Mouse (Mus musculus): ENCODE results near the gene Gm21440. TPM values are rescaled to one million over a fixed set of nuclear protein-coding genes. Genes with fewer than 3 reads are reported as not detected.
"Not testable (repeated sequence)": the region's sequence is repeated elsewhere in the genome, so short reads cannot be mapped to it uniquely, and the experiment has no call there.

Gene Gm21440
- polyA plus RNA-seq (2012; fragmentation: generic; extraction: Trizol) = not detected
- long read RNA-seq, experiment 1 = 0 reads
- long read RNA-seq, experiment 2 = 0 reads

DNA sequence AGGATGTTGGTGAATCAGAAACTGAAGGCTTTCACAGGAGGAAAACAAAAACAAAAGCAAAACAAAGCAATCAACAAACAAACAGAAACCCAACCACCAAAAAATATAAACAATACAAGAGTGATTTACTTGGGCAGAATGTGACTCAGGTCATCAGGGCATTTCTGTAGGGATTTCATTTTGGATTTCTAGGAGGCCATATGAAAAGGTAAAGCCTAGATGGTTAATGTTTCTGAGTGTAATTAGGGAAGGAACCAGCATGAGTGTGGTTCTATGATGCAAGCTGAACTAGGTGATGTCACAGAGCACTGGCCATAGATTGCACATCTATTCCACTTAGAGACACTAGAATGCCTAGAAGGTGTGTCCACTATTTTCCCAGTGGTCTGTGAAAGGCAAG lies at the start of gene Gm21440, which contains the start of gene Gm21454:
Gene Gm21440 (plus strand): TSS at position 301 of the 400 bp plus-strand sequence.
Gene Gm21454 (plus strand): TSS at position 352 of the 400 bp plus-strand sequence.
- not testable (repeated sequence) for H3K4me3 ChIP-seq (ENCODE audit: insufficient read depth, poor library complexity, severe bottlenecking); H3K36me3 ChIP-seq (ENCODE audit: control insufficient read depth, insufficient read depth); H3K27me3 ChIP-seq (ENCODE audit: control insufficient read depth, insufficient read depth, insufficient read length); H3K79me2 ChIP-seq (ENCODE audit: control insufficient read depth, insufficient read depth); H3ac ChIP-seq (ENCODE audit: control insufficient read depth, insufficient read length, low read depth); H3K79me3 ChIP-seq (ENCODE audit: low read depth)

DNA sequence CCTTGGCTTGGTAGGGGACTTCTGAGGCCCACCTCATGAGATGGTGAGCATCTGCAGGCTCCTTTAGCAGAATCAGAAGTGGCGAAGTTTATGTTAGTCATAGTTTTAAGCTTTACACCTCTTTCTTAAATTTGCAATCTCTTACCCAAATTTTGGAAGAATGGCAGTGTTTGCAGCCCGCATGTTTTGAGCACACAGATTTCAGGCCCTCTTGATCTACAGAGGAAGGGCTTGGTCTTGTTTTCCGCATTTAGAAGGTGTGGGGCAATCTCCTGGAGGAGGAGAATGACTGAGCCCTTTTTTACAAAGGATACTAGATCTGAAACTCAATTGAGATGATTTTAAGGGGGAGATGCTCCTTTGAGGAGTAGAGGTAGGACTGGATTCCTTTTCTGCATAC lies 28.4 kb upstream of the Gm21440 start, which contains the start of gene Gm21828:
Gene Gm21828 (minus strand): TSS at position 101 of the 400 bp plus-strand sequence.
- not testable (repeated sequence) for H3ac ChIP-seq (ENCODE audit: control insufficient read depth, insufficient read length, low read depth); H3K79me3 ChIP-seq (ENCODE audit: low read depth); H3K4me3 ChIP-seq (ENCODE audit: insufficient read depth, poor library complexity, severe bottlenecking); H3K79me2 ChIP-seq (ENCODE audit: control insufficient read depth, insufficient read depth); H3K36me3 ChIP-seq (ENCODE audit: control insufficient read depth, insufficient read depth); H3K27me3 ChIP-seq (ENCODE audit: control insufficient read depth, insufficient read depth, insufficient read length)

Other genes with a start within 250 kb of the Gm21440 start
- gene Gm20807, start 209.5 kb upstream of the Gm21440 start, polyA plus RNA-seq (2012; fragmentation: generic; extraction: Trizol) = not detected
- gene Gm21891, start 118.9 kb upstream of the Gm21440 start, polyA plus RNA-seq (2012; fragmentation: generic; extraction: Trizol) = not detected
- gene Gm21425, start 90.4 kb upstream of the Gm21440 start, polyA plus RNA-seq (2012; fragmentation: generic; extraction: Trizol) = not detected
- gene Gm21828, start 28.5 kb upstream of the Gm21440 start, polyA plus RNA-seq (2012; fragmentation: generic; extraction: Trizol) = not detected
- not detected for gene Gm21454, start 51 bp downstream of the Gm21440 start, polyA plus RNA-seq (2012; fragmentation: generic; extraction: Trizol)
- not detected for gene Gm21725, start 96.7 kb downstream of the Gm21440 start, polyA plus RNA-seq (2012; fragmentation: generic; extraction: Trizol)
- not detected for gene Gm21866, start 213.2 kb downstream of the Gm21440 start, polyA plus RNA-seq (2012; fragmentation: generic; extraction: Trizol)
- not detected for gene Gm20773, start 241.6 kb downstream of the Gm21440 start, polyA plus RNA-seq (2012; fragmentation: generic; extraction: Trizol)